Mouse (Mus musculus): ENCODE results near the gene Gas2l2. TPM values are rescaled to one million over a fixed set of nuclear protein-coding genes. Genes with fewer than 3 reads are reported as not detected.

Gas2l2 gene
- polyA plus RNA-seq, 1 experiment, result not detected

GRCm38 (mm10) chr11:83462711-83463244 is 33.5 kb upstream of the Gas2l2 start, which contains the start of gene Mmp28:
Gene Mmp28, minus strand, starts transcription at chr11:83463071.
- no peak for TF ChIP-seq CTCF (IDR thresholded peaks at IDR 0.05; ENCODE audit: control insufficient read depth, insufficient read depth, low read length)
- no peak for TF ChIP-seq POLR2A (IDR thresholded peaks at IDR 0.05; ENCODE audit: borderline replicate concordance, control insufficient read depth, low read depth, low read length)
- peaks cover 1% of the 10 kb centered on the region; the same call in 1 of the 2 replicates for H3K4me1 ChIP-seq (ENCODE audit: control insufficient read depth, insufficient read depth, low read length)
- WGBS, result under 1% methylated on average over 42 of the region's 42 CpGs
- H3K27ac ChIP-seq (ENCODE audit: control insufficient read depth, insufficient read depth, low read depth, low read length, poor library complexity), result no peak within 1 kb of the TSS
- peak within 1 kb of the TSS; percentile 54 for H3K4me3 ChIP-seq (replicated peaks; ENCODE audit: control insufficient read depth, low read depth, low read length)

GRCm38 (mm10) chr11:83461462-83462027 is 32.3 kb upstream of the Gas2l2 start:
- no peak overlapping the region for H3K27ac ChIP-seq (ENCODE audit: control insufficient read depth, insufficient read depth, low read depth, low read length, poor library complexity)
- TF ChIP-seq CTCF (IDR thresholded peaks at IDR 0.05; ENCODE audit: control insufficient read depth, insufficient read depth, low read length) (no peak), POLR2A (IDR thresholded peaks at IDR 0.05; ENCODE audit: borderline replicate concordance, control insufficient read depth, low read depth, low read length) (no peak)
- H3K4me3 ChIP-seq (replicated peaks; ENCODE audit: control insufficient read depth, low read depth, low read length), result no peak overlapping the region
- WGBS, result 54% methylated on average over 10 of the region's 10 CpGs
- no peaks in the 10 kb centered on the region; the same call in 1 of the 2 replicates for H3K4me1 ChIP-seq (ENCODE audit: control insufficient read depth, insufficient read depth, low read length)

DNA sequence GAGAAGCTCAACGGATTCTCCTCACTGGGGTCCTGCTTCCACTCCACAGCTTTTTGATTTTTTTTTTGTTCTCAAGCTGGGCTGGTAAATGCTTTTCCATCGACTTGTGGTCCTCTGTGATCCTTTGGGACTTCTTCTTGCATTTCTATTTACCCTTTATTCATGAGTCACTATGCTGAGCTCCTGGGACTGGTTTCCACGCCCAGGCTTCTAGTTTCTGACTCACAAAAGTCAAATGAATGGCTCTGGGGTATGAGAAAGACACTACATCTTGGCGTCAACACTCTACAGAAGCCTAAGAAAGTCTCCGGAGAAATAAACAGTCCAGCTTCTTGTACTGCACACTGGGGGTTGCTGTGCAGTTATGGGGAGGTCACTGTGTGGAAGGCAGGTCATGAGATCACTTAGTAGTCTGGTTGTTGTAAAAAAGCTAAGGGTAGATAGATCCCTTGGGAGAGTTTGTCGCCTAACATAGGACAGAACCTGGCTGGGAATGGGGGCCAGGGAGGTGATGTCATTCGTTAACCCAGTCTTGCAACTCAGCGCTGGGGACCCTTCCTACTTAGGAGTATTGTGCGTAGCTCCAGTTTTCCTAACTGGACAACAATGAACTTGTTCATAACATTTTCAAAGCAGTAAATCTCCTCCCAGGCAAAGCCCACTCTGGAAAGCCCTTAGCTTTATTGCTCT is 28.8 kb upstream of the Gas2l2 start:
- TF ChIP-seq CTCF (IDR thresholded peaks at IDR 0.05; ENCODE audit: control insufficient read depth, insufficient read depth, low read length) (no peak), POLR2A (IDR thresholded peaks at IDR 0.05; ENCODE audit: borderline replicate concordance, control insufficient read depth, low read depth, low read length) (no peak)
- Histone ChIP-seq H3K4me1 (ENCODE audit: control insufficient read depth, insufficient read depth, low read length) (no peaks in the 10 kb centered on the region; the same call in 1 of the 2 replicates), H3K27ac (ENCODE audit: control insufficient read depth, insufficient read depth, low read depth, low read length, poor library complexity) (no peak overlapping the region), H3K4me3 (replicated peaks; ENCODE audit: control insufficient read depth, low read depth, low read length) (no peak overlapping the region)
- WGBS, result 75% methylated on average over 9 of the region's 9 CpGs

DNA sequence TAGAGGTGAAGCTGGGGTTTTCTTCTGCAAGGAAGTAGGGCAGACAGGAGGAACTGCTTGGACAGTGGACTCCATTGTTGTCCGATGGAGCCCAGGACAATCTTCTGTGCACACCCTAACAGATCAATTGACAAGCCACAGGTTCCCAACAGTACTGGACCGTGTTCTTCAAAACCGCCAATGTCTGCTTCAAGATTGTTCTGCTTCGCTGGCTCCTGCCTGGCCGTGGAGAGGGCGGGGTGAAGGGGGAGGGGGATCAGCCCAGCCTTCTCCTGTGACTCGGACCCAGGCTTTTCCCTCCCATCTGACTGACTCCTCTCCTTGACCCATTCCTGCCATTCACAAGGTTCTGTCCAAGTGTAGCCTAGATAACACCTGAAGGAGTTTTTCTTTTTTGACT is 28.0 kb upstream of the Gas2l2 start:
- 74% methylated on average over 7 of the region's 7 CpGs for WGBS
- H3K4me1 ChIP-seq (ENCODE audit: control insufficient read depth, insufficient read depth, low read length), result no peaks in the 10 kb centered on the region; the same call in 1 of the 2 replicates
- H3K4me3 ChIP-seq (replicated peaks; ENCODE audit: control insufficient read depth, low read depth, low read length), result no peak overlapping the region
- no peak overlapping the region for H3K27ac ChIP-seq (ENCODE audit: control insufficient read depth, insufficient read depth, low read depth, low read length, poor library complexity)
- TF ChIP-seq CTCF (IDR thresholded peaks at IDR 0.05; ENCODE audit: control insufficient read depth, insufficient read depth, low read length), result no peak
- TF ChIP-seq POLR2A (IDR thresholded peaks at IDR 0.05; ENCODE audit: borderline replicate concordance, control insufficient read depth, low read depth, low read length), result no peak

GRCm38 (mm10) chr11:83455608-83456007 is 26.4 kb upstream of the Gas2l2 start:
- H3K4me3 ChIP-seq (replicated peaks; ENCODE audit: control insufficient read depth, low read depth, low read length), result no peak overlapping the region
- H3K27ac ChIP-seq (ENCODE audit: control insufficient read depth, insufficient read depth, low read depth, low read length, poor library complexity), result no peak overlapping the region
- TF ChIP-seq POLR2A (IDR thresholded peaks at IDR 0.05; ENCODE audit: borderline replicate concordance, control insufficient read depth, low read depth, low read length), result no peak
- WGBS, result 52% methylated on average over 3 of the region's 3 CpGs
- no peaks in the 10 kb centered on the region; the same call in 1 of the 2 replicates for H3K4me1 ChIP-seq (ENCODE audit: control insufficient read depth, insufficient read depth, low read length)

DNA sequence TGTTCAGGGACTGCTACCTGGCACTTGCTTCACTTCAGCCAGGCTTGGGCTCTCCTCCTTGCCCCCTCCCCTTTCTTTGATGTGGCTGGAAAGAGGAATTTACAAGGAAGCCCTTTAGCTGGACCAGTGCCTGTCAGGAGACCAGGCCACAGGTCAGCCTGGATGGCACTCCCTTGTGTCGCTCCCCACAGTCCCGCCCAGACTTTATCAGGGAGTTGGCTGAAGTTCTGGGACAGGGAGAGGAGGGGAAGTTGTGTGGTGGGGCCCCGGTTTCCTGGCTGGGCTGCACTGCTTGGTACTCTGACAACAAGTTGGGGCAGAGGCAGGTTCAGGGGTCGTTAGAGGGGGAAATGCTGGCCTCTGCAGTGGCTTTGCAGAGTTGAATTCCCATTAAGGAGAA is 25.3 kb upstream of the Gas2l2 start:
- no peaks in the 10 kb centered on the region; the same call in 1 of the 2 replicates for H3K4me1 ChIP-seq (ENCODE audit: control insufficient read depth, insufficient read depth, low read length)
- TF ChIP-seq CTCF (IDR thresholded peaks at IDR 0.05; ENCODE audit: control insufficient read depth, insufficient read depth, low read length) (no peak), POLR2A (IDR thresholded peaks at IDR 0.05; ENCODE audit: borderline replicate concordance, control insufficient read depth, low read depth, low read length) (no peak)
- no peak overlapping the region for H3K4me3 ChIP-seq (replicated peaks; ENCODE audit: control insufficient read depth, low read depth, low read length)
- 3% methylated on average over 4 of the region's 4 CpGs for WGBS
- H3K27ac ChIP-seq (ENCODE audit: control insufficient read depth, insufficient read depth, low read depth, low read length, poor library complexity), result no peak overlapping the region

DNA sequence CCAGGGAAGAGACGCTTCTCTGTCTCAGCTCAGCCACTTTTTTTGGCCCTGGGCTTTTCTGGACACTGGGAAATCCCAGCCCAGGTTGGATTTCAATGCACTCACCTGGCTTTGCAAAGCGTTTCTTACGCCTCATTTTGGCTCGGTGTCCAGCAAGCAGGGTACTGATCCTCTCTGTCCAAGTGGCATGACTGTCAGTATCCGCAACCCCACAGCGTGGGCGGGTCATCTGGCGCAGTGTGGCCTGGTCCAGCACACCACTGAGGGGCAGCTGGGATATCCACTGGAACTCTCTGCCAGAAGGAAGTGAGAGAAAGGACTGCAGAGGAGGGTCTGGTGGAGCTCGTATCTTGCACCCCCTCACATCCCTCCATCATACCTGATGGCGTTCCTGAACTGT is 22.0 kb upstream of the Gas2l2 start:
- WGBS, result 85% methylated on average over 10 of the region's 10 CpGs
- no peak for TF ChIP-seq CTCF (IDR thresholded peaks at IDR 0.05; ENCODE audit: control insufficient read depth, insufficient read depth, low read length)
- TF ChIP-seq POLR2A (IDR thresholded peaks at IDR 0.05; ENCODE audit: borderline replicate concordance, control insufficient read depth, low read depth, low read length), result no peak
- Histone ChIP-seq H3K4me1 (ENCODE audit: control insufficient read depth, insufficient read depth, low read length) (no peaks in the 10 kb centered on the region; the same call in 1 of the 2 replicates), H3K27ac (ENCODE audit: control insufficient read depth, insufficient read depth, low read depth, low read length, poor library complexity) (no peak overlapping the region), H3K4me3 (replicated peaks; ENCODE audit: control insufficient read depth, low read depth, low read length) (no peak overlapping the region)

DNA sequence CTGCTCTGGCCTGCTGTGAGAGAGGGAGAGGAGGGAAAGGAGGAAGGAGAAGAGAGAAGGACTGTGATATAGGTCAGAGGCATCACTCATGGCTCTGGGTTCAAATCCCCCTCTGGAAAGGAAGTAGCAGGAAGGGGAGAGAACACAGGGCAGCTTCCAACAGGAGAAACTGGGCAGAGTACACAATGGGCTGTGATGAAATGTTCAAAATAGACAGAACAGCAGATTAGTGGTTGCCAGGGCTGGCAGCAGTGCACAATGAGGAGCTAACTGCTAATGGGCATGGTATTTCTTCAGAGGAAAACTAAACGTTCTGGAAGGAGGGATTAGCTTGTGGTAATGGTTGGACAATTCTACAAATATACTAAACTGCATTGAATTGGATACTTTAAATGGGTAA is 21.3 kb upstream of the Gas2l2 start:
- 49% methylated on average over 1 of the region's 1 CpGs for WGBS
- H3K4me1 ChIP-seq (ENCODE audit: control insufficient read depth, insufficient read depth, low read length), result no peaks in the 10 kb centered on the region

More for the DNA sequence above, 21.3 kb upstream of the Gas2l2 start:
- no peak overlapping the region for H3K4me3 ChIP-seq (replicated peaks; ENCODE audit: control insufficient read depth, low read depth, low read length)
- TF ChIP-seq CTCF (IDR thresholded peaks at IDR 0.05; ENCODE audit: control insufficient read depth, insufficient read depth, low read length), result no peak
- no peak for TF ChIP-seq POLR2A (IDR thresholded peaks at IDR 0.05; ENCODE audit: borderline replicate concordance, control insufficient read depth, low read depth, low read length)
- no peak overlapping the region for H3K27ac ChIP-seq (ENCODE audit: control insufficient read depth, insufficient read depth, low read depth, low read length, poor library complexity)

Data from bone marrow, adult 2 months (tissue).